Mouse (Mus musculus) kidney, embryonic 16.5 days (tissue): ENCODE measurements at regions not wholly inside any gene's neighbourhood (a gene's known extent, or its start where the extent isn't known, plus 50 kb on each side); places are given as distances from the start of the nearest gene placed in this dataset.

ENCODE experiments used
- ATAC-seq: fragments of 200-750 bp; cut with Nextera tagmentation; 2 replicates; pipeline ENCODE4 v1.8.0; 2017; ENCODE audit warnings: moderate TSS enrichment; ENCODE audit not compliant: low FRiP score, low TSS enrichment
- H3K27ac ChIP-seq: fragments of 300-500 bp; sonication (generic); 2 replicates; pipeline ENCODE4 v1.5.1; 2014; ENCODE audit warnings: low read length
- H3K27me3 ChIP-seq: fragments of 300-500 bp; sonication (generic); 2 replicates; pipeline ENCODE4 v1.6.1; 2014; ENCODE audit warnings: low read length, control low read depth, mixed read lengths; ENCODE audit not compliant: insufficient read depth
- H3K36me3 ChIP-seq: fragments of 300-500 bp; sonication (generic); 2 replicates; pipeline ENCODE4 v1.6.1; 2014; ENCODE audit warnings: low read length, control low read depth, mixed read lengths; ENCODE audit not compliant: insufficient read depth
- H3K4me1 ChIP-seq: fragments of 300-500 bp; sonication (generic); 2 replicates; pipeline ENCODE4 v1.6.1; 2014; ENCODE audit warnings: low read length, control low read depth, mixed read lengths; ENCODE audit not compliant: insufficient read depth
- H3K4me2 ChIP-seq: fragments of 300-500 bp; sonication (generic); replicated peaks from 2 replicates; pipeline ENCODE4 v1.6.1; 2014; ENCODE audit warnings: low read depth, low read length
- H3K4me3 ChIP-seq: fragments of 300-500 bp; sonication (generic); 2 replicates; pipeline ENCODE4 v1.5.1; 2014; ENCODE audit warnings: mild to moderate bottlenecking, low read length
- H3K9ac ChIP-seq: fragments of 300-500 bp; sonication (generic); replicated peaks from 2 replicates; pipeline ENCODE4 v1.6.1; 2014; ENCODE audit warnings: low read length
- H3K9me3 ChIP-seq: fragments of 300-500 bp; sonication (generic); 2 replicates; pipeline ENCODE4 v1.6.1; 2016; ENCODE audit warnings: low read length, control low read depth
- WGBS: fragments of 180-500 bp; shearing (Covaris S2); extraction: QIAGEN DNeasy Blood & Tissue Kit; methylation state at CpG from one replicate; pipeline ENCODE4 v1.1.7; 2014; 5-methylcytosine and 5-hydroxymethylcytosine counted together

GRCm38 (mm10) chr9:47242526-47242925 is 244.0 kb downstream of the Gm4791 start:
- no peak for ATAC-seq
- peaks cover 5% of the 10 kb centered on the region; the same call in 1 of the 2 replicates for H3K9me3 ChIP-seq
- H3K9ac ChIP-seq, result no peak overlapping the region
- H3K27me3 ChIP-seq, result no peaks in the 10 kb centered on the region
- H3K27ac ChIP-seq, result no peak overlapping the region
- H3K4me3 ChIP-seq, result no peak overlapping the region
- WGBS, result 60% methylated on average over 8 of the region's 8 CpGs
- no peak overlapping the region for H3K4me2 ChIP-seq
- no peaks in the 10 kb centered on the region for H3K36me3 ChIP-seq
- 0 out of 2 replicates have a peak, but pooled peaks cover 5% of the 10 kb centered on the region for H3K4me1 ChIP-seq

GRCm38 (mm10) chr9:47249029-47249428 is 250.5 kb downstream of the Gm4791 start:
- no peak overlapping the region for H3K9ac ChIP-seq
- H3K36me3 ChIP-seq, result no peaks in the 10 kb centered on the region
- H3K27ac ChIP-seq, result no peak overlapping the region
- H3K4me2 ChIP-seq, result no peak overlapping the region
- H3K4me1 ChIP-seq, result no peaks in the 10 kb centered on the region
- H3K9me3 ChIP-seq, result peaks cover 5% of the 10 kb centered on the region; the same call in 1 of the 2 replicates
- no peaks in the 10 kb centered on the region for H3K27me3 ChIP-seq
- WGBS, result 58% methylated on average over 3 of the region's 3 CpGs
- ATAC-seq, result no peak
- H3K4me3 ChIP-seq, result no peak overlapping the region

GRCm38 (mm10) chr9:47251160-47251559 is 252.6 kb downstream of the Gm4791 start:
- 94% methylated on average over 2 of the region's 2 CpGs for WGBS
- no peak for ATAC-seq

GRCm38 (mm10) chr9:47253836-47254657 is 255.5 kb downstream of the Gm4791 start:
- Histone ChIP-seq H3K4me3 (no peak overlapping the region), H3K27ac (no peak overlapping the region; the same call in 1 of the 2 replicates), H3K4me1 (no peaks in the 10 kb centered on the region), H3K9me3 (no peaks in the 10 kb centered on the region), H3K4me2 (no peak overlapping the region), H3K27me3 (no peaks in the 10 kb centered on the region), H3K36me3 (no peaks in the 10 kb centered on the region), H3K9ac (no peak overlapping the region)
- peak; percentile 79; the same call in 1 of the 2 replicates for ATAC-seq
- WGBS, result 24% methylated on average over 13 of the region's 13 CpGs

More at GRCm38 (mm10) chr9:47251160-47251559, 252.6 kb downstream of the Gm4791 start:
- Histone ChIP-seq H3K9me3 (peaks cover 5% of the 10 kb centered on the region; the same call in 1 of the 2 replicates), H3K27ac (no peak overlapping the region), H3K4me3 (no peak overlapping the region), H3K9ac (no peak overlapping the region), H3K4me2 (no peak overlapping the region), H3K4me1 (no peaks in the 10 kb centered on the region), H3K36me3 (no peaks in the 10 kb centered on the region), H3K27me3 (no peaks in the 10 kb centered on the region)

GRCm38 (mm10) chr9:47265946-47266490 is 264.0 kb upstream of the Cadm1 start:
- no peaks in the 10 kb centered on the region for H3K36me3 ChIP-seq
- no peak overlapping the region for H3K9ac ChIP-seq
- H3K4me2 ChIP-seq, result no peak overlapping the region
- H3K4me3 ChIP-seq, result no peak overlapping the region
- H3K27ac ChIP-seq, result no peak overlapping the region
- no peaks in the 10 kb centered on the region for H3K9me3 ChIP-seq
- ATAC-seq, result peak; percentile 75; the same call in 1 of the 2 replicates
- peaks cover 12% of the 10 kb centered on the region; the same call in 1 of the 2 replicates for H3K4me1 ChIP-seq
- H3K27me3 ChIP-seq, result peaks cover 5% of the 10 kb centered on the region; the same call in 1 of the 2 replicates
- WGBS, result 28% methylated on average over 9 of the region's 9 CpGs

- Histone ChIP-seq H3K36me3 (no peaks in the 10 kb centered on the region), H3K4me3 (no peak overlapping the region), H3K9ac (no peak overlapping the region), H3K4me2 (no peak overlapping the region), H3K27ac (peak overlapping the region; percentile 12; the same call in 1 of the 2 replicates), H3K4me1 (peaks cover 22% of the 10 kb centered on the region), H3K9me3 (no peaks in the 10 kb centered on the region), H3K27me3 (no peaks in the 10 kb centered on the region)
- 33% methylated on average over 12 of the region's 12 CpGs for WGBS
- ATAC-seq, result peak; percentile 78
Measured at GRCm38 (mm10) chr9:47276303-47277005, 253.5 kb upstream of the Cadm1 start.

- WGBS, result 64% methylated on average over 6 of the region's 6 CpGs
- H3K4me3 ChIP-seq, result no peak overlapping the region
- no peaks in the 10 kb centered on the region for H3K36me3 ChIP-seq
- H3K9ac ChIP-seq, result no peak overlapping the region
- no peak overlapping the region for H3K27ac ChIP-seq
- no peaks in the 10 kb centered on the region for H3K9me3 ChIP-seq
- no peaks in the 10 kb centered on the region for H3K27me3 ChIP-seq
- H3K4me1 ChIP-seq, result peaks cover 19% of the 10 kb centered on the region
- ATAC-seq, result no peak
- H3K4me2 ChIP-seq, result no peak overlapping the region
Measured at GRCm38 (mm10) chr9:47279410-47279809, 250.6 kb upstream of the Cadm1 start.

GRCm38 (mm10) chr9:47280146-47280545 is 249.8 kb upstream of the Cadm1 start:
- Histone ChIP-seq H3K27ac (no peak overlapping the region), H3K27me3 (no peaks in the 10 kb centered on the region), H3K4me3 (no peak overlapping the region), H3K4me2 (no peak overlapping the region), H3K9ac (no peak overlapping the region), H3K9me3 (no peaks in the 10 kb centered on the region), H3K36me3 (no peaks in the 10 kb centered on the region), H3K4me1 (peaks cover 19% of the 10 kb centered on the region)
- ATAC-seq, result peak; percentile 66; the same call in 1 of the 2 replicates
- 20% methylated on average over 7 of the region's 7 CpGs for WGBS

- H3K27ac ChIP-seq, result no peak overlapping the region
- peaks cover 19% of the 10 kb centered on the region for H3K4me1 ChIP-seq
- no peaks in the 10 kb centered on the region for H3K9me3 ChIP-seq
- no peak overlapping the region for H3K9ac ChIP-seq
- WGBS, result 45% methylated on average over 8 of the region's 8 CpGs
- no peaks in the 10 kb centered on the region for H3K36me3 ChIP-seq
- no peak overlapping the region for H3K4me3 ChIP-seq
- no peak; the same call in 1 of the 2 replicates for ATAC-seq
- H3K27me3 ChIP-seq, result no peaks in the 10 kb centered on the region
- no peak overlapping the region for H3K4me2 ChIP-seq
Measured at GRCm38 (mm10) chr9:47280598-47280997, 249.4 kb upstream of the Cadm1 start.
